Mouse (Mus musculus) lung, adult 2 months (tissue): ENCODE measurements at regions not wholly inside any gene's neighbourhood (a gene's known extent, or its start where the extent isn't known, plus 50 kb on each side); places are given as distances from the start of the nearest gene placed in this dataset.
"Not testable (repeated sequence)": the region's sequence is repeated elsewhere in the genome, so short reads cannot be mapped to it uniquely, and the experiment has no call there.

Experiments used
- CTCF ChIP-seq: fragments of 200-500 bp; IDR thresholded peaks from 2 replicates; pipeline ENCODE4 v1.5.1; 2011; ENCODE audit warnings: mild to moderate bottlenecking, low read length, control low read depth; ENCODE audit not compliant: insufficient read depth
- POLR2A ChIP-seq: fragments of 200-500 bp; IDR thresholded peaks from 2 replicates; pipeline ENCODE4 v1.6.1; 2011; ENCODE audit warnings: low read depth, mild to moderate bottlenecking, control low read depth, low read length, borderline replicate concordance; ENCODE audit errors: extremely low read depth

GRCm38 (mm10) chr6:3133763-3134162 is 265.6 kb downstream of the Samd9l start:
- TF ChIP-seq CTCF, POLR2A: not testable (repeated sequence)
